Mouse (Mus musculus): ENCODE measurements around the gene Srgap2.
A peak's percentile ranks its signal among the peaks of the same experiment; 100 is the strongest.
"Not testable (repeated sequence)": the region's sequence is repeated elsewhere in the genome, so short reads cannot be mapped to it uniquely, and the experiment has no call there.

Srgap2 gene

GRCm38 (mm10) chr1:131278606-131279455, 248.3 kb downstream of the Srgap2 start:
- DNase-seq = no peak

- no peak for DNase-seq
These were observed 250.3 kb downstream of the Srgap2 start for GRCm38 (mm10) chr1:131276831-131277230.

- no peak for DNase-seq
These were observed 251.6 kb downstream of the Srgap2 start for GRCm38 (mm10) chr1:131275577-131275976.

GRCm38 (mm10) chr1:131274725-131275539, 252.2 kb downstream of the Srgap2 start:
- DNase-seq = no peak

GRCm38 (mm10) chr1:131269797-131270578, 257.2 kb downstream of the Srgap2 start:
- peak; percentile 71 for DNase-seq

- DNase-seq = no peak
These were observed 258.4 kb downstream of the Srgap2 start for GRCm38 (mm10) chr1:131268776-131269175.

- DNase-seq = no peak
These were observed 263.2 kb downstream of the Srgap2 start for GRCm38 (mm10) chr1:131263905-131264304.

GRCm38 (mm10) chr1:131260309-131260656, 266.9 kb downstream of the Srgap2 start:
- peak; percentile 58 for DNase-seq

- DNase-seq = no peak
These were observed 267.4 kb downstream of the Srgap2 start for GRCm38 (mm10) chr1:131259632-131260308.

GRCm38 (mm10) chr1:131257288-131257687, 269.9 kb downstream of the Srgap2 start:
- no peak for DNase-seq

- not testable (repeated sequence) for DNase-seq
These were observed 274.5 kb downstream of the Srgap2 start for GRCm38 (mm10) chr1:131252516-131253250.

GRCm38 (mm10) chr1:131246433-131247395, 280.4 kb downstream of the Srgap2 start:
- DNase-seq = peak; percentile 62

- peak; percentile 73 for DNase-seq
These were observed 281.2 kb downstream of the Srgap2 start for GRCm38 (mm10) chr1:131245926-131246325.

GRCm38 (mm10) chr1:131245089-131245856, 281.9 kb downstream of the Srgap2 start, which contains the start of gene Rassf5:
Gene Rassf5, minus strand, starts transcription at chr1:131245258.
- peak; percentile 88 for DNase-seq

GRCm38 (mm10) chr1:131244536-131245088, 282.5 kb downstream of the Srgap2 start:
- peak; percentile 70 for DNase-seq

- DNase-seq = no peak
These were observed 284.2 kb downstream of the Srgap2 start for GRCm38 (mm10) chr1:131242956-131243355.

GRCm38 (mm10) chr1:131239576-131240193, 287.5 kb downstream of the Srgap2 start:
- peak; percentile 65 for DNase-seq

- peak; percentile 81 for DNase-seq
These were observed 288.2 kb downstream of the Srgap2 start for GRCm38 (mm10) chr1:131238931-131239381.

- DNase-seq = no peak
These were observed 291.1 kb downstream of the Srgap2 start for GRCm38 (mm10) chr1:131236077-131236476.

Measured in cerebellum, adult 9-11 months (tissue).